In the genomic region with DNA sequence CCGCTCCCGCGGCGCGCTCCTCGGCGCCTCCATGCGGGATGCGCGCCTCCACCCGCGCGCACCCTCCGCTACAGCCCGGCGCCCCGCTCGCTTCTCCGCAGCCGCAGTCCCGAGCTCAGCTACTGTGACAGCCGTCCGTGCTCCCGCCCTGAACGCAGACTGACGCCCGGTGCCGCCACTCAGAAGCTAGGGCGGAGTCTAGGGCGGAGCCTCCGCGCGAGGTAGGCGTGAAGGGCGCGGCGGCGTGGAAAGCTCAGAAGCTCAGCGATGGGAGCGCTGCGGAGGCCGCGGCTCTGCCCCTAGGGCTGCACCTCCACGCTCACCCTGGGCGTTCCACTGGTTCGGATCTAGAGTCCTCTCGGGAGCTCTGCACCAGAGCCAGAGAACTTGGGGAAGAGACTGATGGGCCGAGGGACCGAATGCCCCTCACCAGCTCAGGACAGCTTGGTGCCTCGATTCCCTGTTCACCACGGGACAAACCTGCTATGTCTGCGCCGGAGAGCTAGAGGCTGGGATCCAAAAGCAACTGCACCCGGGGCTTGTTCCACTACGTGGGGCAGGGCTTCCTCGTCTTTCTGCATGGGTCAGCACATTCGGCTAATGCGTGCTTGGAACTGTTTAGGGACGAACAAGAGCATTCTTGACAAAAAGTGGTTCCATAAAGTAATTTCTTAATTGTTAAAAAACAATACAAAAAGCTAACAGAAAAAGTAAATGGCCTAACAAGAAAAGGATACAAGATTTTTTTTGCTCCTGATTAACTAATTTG, we compare ENCODE assay signal across 8 mouse cellular contexts. TPM values are rescaled to one million over a fixed set of nuclear protein-coding genes. Genes with fewer than 3 reads are reported as not detected.
A peak's percentile ranks its signal among the peaks of the same experiment; 100 is the strongest.
DNase-seq lines count a peak whose midpoint lies in the region; ATAC-seq and TF ChIP-seq lines count a peak whose summit lies in the region.

A gene (minus strand): TSS at position 161 of the 769 bp plus-strand sequence.

- no peak for TF ChIP-seq RAD21 in CH12.LX (IDR thresholded peaks at IDR 0.05; ENCODE audit: low read depth, low read length)

- no peaks in the 10 kb centered on the region for H3K36me3 ChIP-seq in CH12.LX (replicated peaks in 1 of 2; ENCODE audit: control insufficient read depth in 1 of 2, insufficient read depth in 1 of 2, low read length in 1 of 2)
- no peaks in the 10 kb centered on the region for H3K36me3 ChIP-seq in forebrain, embryonic 13.5 days (ENCODE audit: poor library complexity, severe bottlenecking)
- H3K36me3 ChIP-seq in liver, embryonic 15.5 days (replicated peaks), result no peaks in the 10 kb centered on the region
- no peaks in the 10 kb centered on the region for H3K36me3 ChIP-seq in neural tube, embryonic 11.5 days (ENCODE audit: control insufficient read depth, insufficient read depth, low read length)
- H3K36me3 ChIP-seq in stomach, embryonic 16.5 days (ENCODE audit: control insufficient read depth, insufficient read depth, low read length), result no peaks in the 10 kb centered on the region

- peak; percentile 89 for DNase-seq in CH12.LX (ENCODE audit: extremely low read depth)
- DNase-seq in heart, postnatal 10 days, result peak; percentile 96 to 97
- DNase-seq in kidney, postnatal 4 days, result peak; percentile 96 to 97
- DNase-seq in neural tube, embryonic 11.5 days (ENCODE audit: low spot score), result peak; percentile 97

- H3K4me1 ChIP-seq in CH12.LX (ENCODE audit: control insufficient read depth in 1 of 2, insufficient read depth in 2 of 2), result peaks cover 3 to 9% of the 10 kb centered on the region in 2 experiments
- peaks cover 9% of the 10 kb centered on the region for H3K4me1 ChIP-seq in forebrain, embryonic 13.5 days
- peaks cover 13% of the 10 kb centered on the region for H3K4me1 ChIP-seq in liver, embryonic 15.5 days (replicated peaks)
- H3K4me1 ChIP-seq in neural tube, embryonic 11.5 days (ENCODE audit: control insufficient read depth, insufficient read depth, low read length), result 0 out of 2 replicates have a peak, but pooled peaks cover 3% of the 10 kb centered on the region
- H3K4me1 ChIP-seq in stomach, embryonic 16.5 days (ENCODE audit: control insufficient read depth, insufficient read depth, low read length), result peaks cover 16% of the 10 kb centered on the region

- H3K79me2 ChIP-seq in CH12.LX (replicated peaks; ENCODE audit: control insufficient read depth, extremely low read depth, insufficient read depth, poor library complexity, severe bottlenecking), result no peaks in the 10 kb centered on the region

- in situ Hi-C loops in CH12.LX (cut with MboI; ENCODE audit: low pct_ligation_motif_present, low pct_unique_long_range_greater_than_20kb, low sequenced_read_pairs), result no loop called here

- intact Hi-C loops in heart, postnatal 10 days (cut with DNase I), result loop anchor here (10.0 kb wide), 1 partner anchor 503 kb away; no protein-coding TSS in a partner anchor

- H3K27ac ChIP-seq in CH12.LX (ENCODE audit: insufficient read depth, low read depth), result no peak within 1 kb of the TSS
- no peak within 1 kb of the TSS; the same call in 1 of the 2 replicates for H3K27ac ChIP-seq in forebrain, embryonic 13.5 days
- H3K27ac ChIP-seq in liver, embryonic 15.5 days (replicated peaks), result 0 out of 2 replicates have a peak within 1 kb of the TSS, but pooled peaks have one; percentile 33
- no peak within 1 kb of the TSS for H3K27ac ChIP-seq in neural tube, embryonic 11.5 days (ENCODE audit: low read depth, low read length)
- H3K27ac ChIP-seq in stomach, embryonic 16.5 days (ENCODE audit: low read length), result peak within 1 kb of the TSS; percentile 62; the same call in 1 of the 2 replicates

- no peak for TF ChIP-seq CTCF in CH12.LX (conservative IDR thresholded peaks at IDR 0.05 in 1 of 2, IDR thresholded peaks at IDR 0.05 in 1 of 2; ENCODE audit: low read depth in 2 of 2, low read length in 2 of 2)

- WGBS in forebrain, embryonic 13.5 days, result 2% methylated on average over 57 of the region's 59 CpGs
- WGBS in liver, embryonic 15.5 days (ENCODE audit: insufficient replicate concordance), result 2% methylated on average over 59 of the region's 59 CpGs
- WGBS in neural tube, embryonic 11.5 days, result 1% methylated on average over 52 of the region's 59 CpGs
- 2% methylated on average over 58 of the region's 59 CpGs for WGBS in stomach, embryonic 16.5 days

- TF ChIP-seq EP300 in CH12.LX (IDR thresholded peaks at IDR 0.05; ENCODE audit: low read length), result no peak

- H3K27me3 ChIP-seq in CH12.LX (replicated peaks), result peaks cover 31% of the 10 kb centered on the region
- no peaks in the 10 kb centered on the region; the same call in 1 of the 2 replicates for H3K27me3 ChIP-seq in forebrain, embryonic 13.5 days
- peaks cover 24% of the 10 kb centered on the region for H3K27me3 ChIP-seq in liver, embryonic 15.5 days
- peaks cover 2% of the 10 kb centered on the region; the same call in 1 of the 2 replicates for H3K27me3 ChIP-seq in neural tube, embryonic 11.5 days (ENCODE audit: control insufficient read depth, insufficient read depth, low read length)
- no peaks in the 10 kb centered on the region for H3K27me3 ChIP-seq in stomach, embryonic 16.5 days (ENCODE audit: control insufficient read depth, insufficient read depth, low read length)

- ATAC-seq in cerebellum, adult (ENCODE audit: insufficient number of reproducible peaks, low FRiP score, low TSS enrichment), result peak; percentile 99
- peak; percentile 100 for ATAC-seq in forebrain, embryonic 13.5 days
- peak; percentile 95 for ATAC-seq in liver, embryonic 15.5 days (ENCODE audit: insufficient read depth)
- ATAC-seq in neural tube, embryonic 11.5 days (ENCODE audit: insufficient read depth, low FRiP score, low TSS enrichment), result peak; percentile 100
- peak; percentile 99 for ATAC-seq in stomach, embryonic 16.5 days (ENCODE audit: insufficient read depth, low FRiP score)

- H3K9ac ChIP-seq in CH12.LX (ENCODE audit: insufficient read depth, low read depth), result peak within 1 kb of the TSS; percentile 39; the same call in 1 of the 2 replicates
- peak within 1 kb of the TSS; percentile 73 for H3K9ac ChIP-seq in forebrain, embryonic 13.5 days
- peak within 1 kb of the TSS; percentile 51; the same call in 1 of the 2 replicates for H3K9ac ChIP-seq in liver, embryonic 15.5 days
- peak within 1 kb of the TSS; percentile 62 for H3K9ac ChIP-seq in neural tube, embryonic 11.5 days (ENCODE audit: low read length)
- peak within 1 kb of the TSS; percentile 86 for H3K9ac ChIP-seq in stomach, embryonic 16.5 days (ENCODE audit: low read length)

- no peaks in the 10 kb centered on the region for H3K9me3 ChIP-seq in CH12.LX (replicated peaks; ENCODE audit: low read length)
- H3K9me3 ChIP-seq in forebrain, embryonic 13.5 days (replicated peaks), result no peaks in the 10 kb centered on the region
- no peaks in the 10 kb centered on the region for H3K9me3 ChIP-seq in liver, embryonic 15.5 days (replicated peaks)
- H3K9me3 ChIP-seq in neural tube, embryonic 11.5 days (ENCODE audit: control insufficient read depth, low read length), result no peaks in the 10 kb centered on the region
- no peaks in the 10 kb centered on the region for H3K9me3 ChIP-seq in stomach, embryonic 16.5 days (replicated peaks; ENCODE audit: control insufficient read depth, low read length)

- dilution Hi-C loops in CH12.LX (cut with MboI; ENCODE audit: extremely low pct_ligation_motif_present, extremely low pct_unique_long_range_greater_than_20kb, low sequenced_read_pairs), result no loop called here

- peak; percentile 51 for TF ChIP-seq POLR2A in CH12.LX (IDR thresholded peaks at IDR 0.05; ENCODE audit: low read depth, low read length)

- peak within 1 kb of the TSS; percentile 75 for H3K4me2 ChIP-seq in CH12.LX (ENCODE audit: insufficient read depth, low read depth, poor library complexity, severe bottlenecking)
- peak within 1 kb of the TSS; percentile 82 for H3K4me2 ChIP-seq in forebrain, embryonic 13.5 days
- peak within 1 kb of the TSS; percentile 87 for H3K4me2 ChIP-seq in liver, embryonic 15.5 days
- H3K4me2 ChIP-seq in neural tube, embryonic 11.5 days (ENCODE audit: low read depth), result peak within 1 kb of the TSS; percentile 49
- peak within 1 kb of the TSS; percentile 93 for H3K4me2 ChIP-seq in stomach, embryonic 16.5 days (ENCODE audit: low read depth, low read length)

- H3K4me3 ChIP-seq in CH12.LX (replicated peaks in 1 of 3; ENCODE audit: low read depth in 2 of 3, low read length in 2 of 3, poor library complexity in 1 of 3), result peak within 1 kb of the TSS; percentile 35 to 76 (median 60)
- peak within 1 kb of the TSS; percentile 64 for H3K4me3 ChIP-seq in forebrain, embryonic 13.5 days
- peak within 1 kb of the TSS; percentile 63 for H3K4me3 ChIP-seq in liver, embryonic 15.5 days (replicated peaks)
- peak within 1 kb of the TSS; percentile 71 for H3K4me3 ChIP-seq in neural tube, embryonic 11.5 days (ENCODE audit: low read depth, low read length)
- H3K4me3 ChIP-seq in stomach, embryonic 16.5 days (replicated peaks; ENCODE audit: low read length), result peak within 1 kb of the TSS; percentile 76

TF ChIP-seq in CH12.LX, 34 proteins besides CTCF, POLR2A, EP300 and RAD21 (continues in another document):
- TF ChIP-seq USF1 (IDR thresholded peaks at IDR 0.05; ENCODE audit: low read depth, low read length), result no peak
- TF ChIP-seq MAFK (IDR thresholded peaks at IDR 0.05; ENCODE audit: insufficient replicate concordance, low read length), result 0 out of 2 replicates have a peak, but pooled peaks have one; percentile 48
- TF ChIP-seq ZMIZ1 (IDR thresholded peaks at IDR 0.05; ENCODE audit: low read depth, low read length), result peak; percentile 35; the same call in 1 of the 2 replicates
- peak; percentile 37; the same call in 1 of the 2 replicates for TF ChIP-seq CHD2 (IDR thresholded peaks at IDR 0.05; ENCODE audit: low read length)
- 0 out of 2 replicates have a peak, but pooled peaks have one; percentile 42 for TF ChIP-seq TCF12 (IDR thresholded peaks at IDR 0.05; ENCODE audit: low read depth, low read length)
- no peak for TF ChIP-seq JUND (conservative IDR thresholded peaks at IDR 0.05; ENCODE audit: low read depth, low read length)
- TF ChIP-seq RCOR1 (conservative IDR thresholded peaks at IDR 0.05; ENCODE audit: low read depth, low read length), result no peak
- no peak for TF ChIP-seq PAX5 (IDR thresholded peaks at IDR 0.05; ENCODE audit: low read length)
- peak; percentile 66; the same call in 1 of the 2 replicates for TF ChIP-seq MAX (IDR thresholded peaks at IDR 0.05; ENCODE audit: low read length)
- peak; percentile 76 for TF ChIP-seq NRF1 (IDR thresholded peaks at IDR 0.05; ENCODE audit: low read depth, low read length)
- 0 out of 2 replicates have a peak, but pooled peaks have one; percentile 33 for TF ChIP-seq SIN3A (IDR thresholded peaks at IDR 0.05; ENCODE audit: low read length)

RNA-seq across cellular contexts. Expression of the gene that starts here (rescaled TPM):
- total RNA-seq in CH12.LX (2012; rRNA removed) (1.3 and 1.7 TPM in 2 replicates), CH12.LX (2014; rRNA removed) (1.5 and 2.5 TPM in 2 replicates)
- 0.84 and 1.3 TPM in 2 replicates for polyA plus RNA-seq in CH12.LX (2012; ENCODE audit: insufficient read length, low read depth)
- polyA plus RNA-seq in forebrain, embryonic 13.5 days (2015; fragmentation: Nextera tagmentation; extraction: Ambion mirVana), result 6.3 and 8.8 TPM in 2 replicates
- total RNA-seq in heart, postnatal 10 days (2021), result 1 to 10 TPM; 1.2 to 3.6 TPM
- 11.1 and 12.0 TPM in 2 replicates for polyA plus RNA-seq in liver, embryonic 15.5 days (2015; fragmentation: Nextera tagmentation; extraction: Ambion mirVana)
- polyA plus RNA-seq in neural tube, embryonic 11.5 days (2014; fragmentation: Nextera tagmentation; extraction: Ambion mirVana), result 8.0 and 9.8 TPM in 2 replicates
- polyA plus RNA-seq in stomach, embryonic 16.5 days (2015; fragmentation: Nextera tagmentation; extraction: Ambion mirVana), result 19.3 and 20.2 TPM in 2 replicates

Comparison
In these comparisons a context has a peak if more than half of its experiments do, and no peak if none do; other contexts are left out.
1. H3K27ac ChIP-seq: peak in liver, embryonic 15.5 days (single experiment) and stomach, embryonic 16.5 days (single experiment); none in CH12.LX (single experiment), forebrain, embryonic 13.5 days (single experiment) and neural tube, embryonic 11.5 days (single experiment).
2. Peak in every context shown above with its lines, with median percentiles within 50 percentile points of each other: DNase-seq, H3K4me2 ChIP-seq, H3K4me3 ChIP-seq, H3K9ac ChIP-seq and ATAC-seq.